Mouse (Mus musculus): ENCODE measurements around the gene Elp1. TPM values are rescaled to one million over a fixed set of nuclear protein-coding genes. Genes with fewer than 3 reads are reported as not detected.

The Elp1 gene
- total and polyA plus RNA-seq, 2 experiments from 2014 or later: 53.6 to 89.2 TPM

- Histone ChIP-seq H3K9me3 (ENCODE audit: low read length) (no peaks in the 10 kb centered on the region), H3K27me3 (ENCODE audit: insufficient read depth, low read length) (no peaks in the 10 kb centered on the region), H3K9ac (replicated peaks; ENCODE audit: low read length, poor library complexity, severe bottlenecking) (no peak overlapping the region), H3K4me2 (ENCODE audit: low read depth, low read length, poor library complexity, severe bottlenecking) (no peak overlapping the region), H3K27ac (ENCODE audit: low read depth, low read length) (no peak overlapping the region), H3K4me1 (ENCODE audit: insufficient read depth, low read length) (no peaks in the 10 kb centered on the region), H3K36me3 (ENCODE audit: insufficient read depth, low read length) (peaks cover 43% of the 10 kb centered on the region), H3K4me3 (ENCODE audit: low read depth, low read length) (no peak overlapping the region)
- no peak for ATAC-seq (ENCODE audit: low FRiP score)
- DNase-seq (ENCODE audit: low spot score): peak; percentile 26
- TF ChIP-seq CTCF (IDR thresholded peaks at IDR 0.05): no peak
- 58% methylated on average over 7 of the region's 7 CpGs for WGBS
These were observed 27.4 kb upstream of the Elp1 start for GRCm38 (mm10) chr4:56829511-56829921.

GRCm38 (mm10) chr4:56828932-56829331 lies 26.8 kb upstream of the Elp1 start:
- H3K9ac ChIP-seq (replicated peaks; ENCODE audit: low read length, poor library complexity, severe bottlenecking): no peak overlapping the region
- TF ChIP-seq CTCF (IDR thresholded peaks at IDR 0.05): no peak
- WGBS: 76% methylated on average over 3 of the region's 3 CpGs

GRCm38 (mm10) chr4:56824231-56824630 lies 22.1 kb upstream of the Elp1 start:
- no peak for TF ChIP-seq CTCF (IDR thresholded peaks at IDR 0.05)
- H3K36me3 ChIP-seq (ENCODE audit: insufficient read depth, low read length): peaks cover 22% of the 10 kb centered on the region
- DNase-seq (ENCODE audit: low spot score) (no peak), ATAC-seq (ENCODE audit: low FRiP score) (no peak)
- H3K27ac ChIP-seq (ENCODE audit: low read depth, low read length): no peak overlapping the region
- no peaks in the 10 kb centered on the region for H3K9me3 ChIP-seq (ENCODE audit: low read length)
- 95% methylated on average over 9 of the region's 9 CpGs for WGBS
- H3K27me3 ChIP-seq (ENCODE audit: insufficient read depth, low read length): no peaks in the 10 kb centered on the region
- no peak overlapping the region for H3K9ac ChIP-seq (replicated peaks; ENCODE audit: low read length, poor library complexity, severe bottlenecking)
- H3K4me2 ChIP-seq (ENCODE audit: low read depth, low read length, poor library complexity, severe bottlenecking): no peak overlapping the region
- H3K4me3 ChIP-seq (ENCODE audit: low read depth, low read length): no peak overlapping the region
- H3K4me1 ChIP-seq (ENCODE audit: insufficient read depth, low read length): no peaks in the 10 kb centered on the region

More at GRCm38 (mm10) chr4:56828932-56829331, 26.8 kb upstream of the Elp1 start:
- H3K9me3 ChIP-seq (ENCODE audit: low read length): no peaks in the 10 kb centered on the region
- no peaks in the 10 kb centered on the region for H3K4me1 ChIP-seq (ENCODE audit: insufficient read depth, low read length)
- no peak overlapping the region for H3K4me3 ChIP-seq (ENCODE audit: low read depth, low read length)
- no peak for DNase-seq (ENCODE audit: low spot score)
- no peak overlapping the region for H3K4me2 ChIP-seq (ENCODE audit: low read depth, low read length, poor library complexity, severe bottlenecking)
- H3K36me3 ChIP-seq (ENCODE audit: insufficient read depth, low read length): peaks cover 39% of the 10 kb centered on the region
- no peak overlapping the region for H3K27ac ChIP-seq (ENCODE audit: low read depth, low read length)
- no peaks in the 10 kb centered on the region for H3K27me3 ChIP-seq (ENCODE audit: insufficient read depth, low read length)
- no peak for ATAC-seq (ENCODE audit: low FRiP score)

GRCm38 (mm10) chr4:56820017-56820550 lies 18.0 kb upstream of the Elp1 start:
- Histone ChIP-seq H3K9ac (replicated peaks; ENCODE audit: low read length, poor library complexity, severe bottlenecking) (no peak overlapping the region), H3K36me3 (ENCODE audit: insufficient read depth, low read length) (peaks cover 13% of the 10 kb centered on the region; the same call in 1 of the 2 replicates), H3K9me3 (ENCODE audit: low read length) (no peaks in the 10 kb centered on the region), H3K27me3 (ENCODE audit: insufficient read depth, low read length) (no peaks in the 10 kb centered on the region), H3K4me3 (ENCODE audit: low read depth, low read length) (no peak overlapping the region), H3K4me1 (ENCODE audit: insufficient read depth, low read length) (no peaks in the 10 kb centered on the region), H3K27ac (ENCODE audit: low read depth, low read length) (no peak overlapping the region), H3K4me2 (ENCODE audit: low read depth, low read length, poor library complexity, severe bottlenecking) (no peak overlapping the region)
- peak; percentile 81 for TF ChIP-seq CTCF (IDR thresholded peaks at IDR 0.05)
- DNase-seq (ENCODE audit: low spot score) (peak; percentile 58), ATAC-seq (ENCODE audit: low FRiP score) (no peak)

- no peak for ATAC-seq (ENCODE audit: low FRiP score)
- H3K36me3 ChIP-seq (ENCODE audit: insufficient read depth, low read length): peaks cover 31% of the 10 kb centered on the region
These were observed 13.0 kb upstream of the Elp1 start for GRCm38 (mm10) chr4:56815131-56815530.

GRCm38 (mm10) chr4:56812096-56812495 lies 10.0 kb upstream of the Elp1 start:
- DNase-seq (ENCODE audit: low spot score) (no peak), ATAC-seq (ENCODE audit: low FRiP score) (no peak)
- WGBS: 77% methylated on average over 4 of the region's 4 CpGs
- Histone ChIP-seq H3K4me1 (ENCODE audit: insufficient read depth, low read length) (no peaks in the 10 kb centered on the region), H3K9me3 (ENCODE audit: low read length) (no peaks in the 10 kb centered on the region), H3K4me3 (ENCODE audit: low read depth, low read length) (no peak overlapping the region), H3K9ac (replicated peaks; ENCODE audit: low read length, poor library complexity, severe bottlenecking) (no peak overlapping the region), H3K36me3 (ENCODE audit: insufficient read depth, low read length) (peaks cover 37% of the 10 kb centered on the region), H3K4me2 (ENCODE audit: low read depth, low read length, poor library complexity, severe bottlenecking) (no peak overlapping the region), H3K27ac (ENCODE audit: low read depth, low read length) (no peak overlapping the region), H3K27me3 (ENCODE audit: insufficient read depth, low read length) (no peaks in the 10 kb centered on the region)
- no peak for TF ChIP-seq CTCF (IDR thresholded peaks at IDR 0.05)

More at GRCm38 (mm10) chr4:56815131-56815530, 13.0 kb upstream of the Elp1 start:
- no peak for DNase-seq (ENCODE audit: low spot score)
- Histone ChIP-seq H3K27ac (ENCODE audit: low read depth, low read length) (no peak overlapping the region), H3K9ac (replicated peaks; ENCODE audit: low read length, poor library complexity, severe bottlenecking) (no peak overlapping the region), H3K27me3 (ENCODE audit: insufficient read depth, low read length) (no peaks in the 10 kb centered on the region), H3K4me2 (ENCODE audit: low read depth, low read length, poor library complexity, severe bottlenecking) (no peak overlapping the region), H3K4me1 (ENCODE audit: insufficient read depth, low read length) (no peaks in the 10 kb centered on the region), H3K4me3 (ENCODE audit: low read depth, low read length) (no peak overlapping the region), H3K9me3 (ENCODE audit: low read length) (no peaks in the 10 kb centered on the region)
- 96% methylated on average over 8 of the region's 8 CpGs for WGBS
- TF ChIP-seq CTCF (IDR thresholded peaks at IDR 0.05): no peak

All from midbrain, postnatal 0 days (tissue).